Comparison of ENCODE assay signal across 10 mouse cellular contexts in genomic region chr5:148819423-148819822, GRCm38 (mm10).
DNase-seq lines count a peak whose midpoint lies in the region; ATAC-seq and TF ChIP-seq lines count a peak whose summit lies in the region.
"Had no signal": no experiment of that assay in that cellular context is flagged by ENCODE, and none has a peak within 500 bp of the region (broad histone marks: within the 10 kb centered on the region; RNA-seq: fewer than 3 reads in every experiment).

No protein-coding gene starts in this region.

- 0 out of 2 replicates have a peak, but pooled peaks cover 7% of the 10 kb centered on the region for H3K27me3 ChIP-seq in embryonic facial prominence, embryonic 14.5 days (replicated peaks; ENCODE audit: control insufficient read depth, insufficient read depth, low read length)
- H3K27me3 ChIP-seq in embryonic facial prominence, embryonic 10.5 days (replicated peaks; ENCODE audit: low read depth, poor library complexity, severe bottlenecking), result peaks cover 35% of the 10 kb centered on the region
- H3K27me3 ChIP-seq in kidney, postnatal 0 days (ENCODE audit: insufficient read depth, low read length), result no peaks in the 10 kb centered on the region
- H3K27me3 ChIP-seq in hindbrain, embryonic 16.5 days (replicated peaks; ENCODE audit: control insufficient read depth, insufficient read depth, low read length), result no peaks in the 10 kb centered on the region
- no peaks in the 10 kb centered on the region for H3K27me3 ChIP-seq in forebrain, embryonic 16.5 days (replicated peaks; ENCODE audit: control insufficient read depth, insufficient read depth, low read length)

- H3K27ac ChIP-seq in embryonic facial prominence, embryonic 14.5 days (replicated peaks; ENCODE audit: low read depth, low read length), result no peak overlapping the region
- no peak overlapping the region for H3K27ac ChIP-seq in embryonic facial prominence, embryonic 10.5 days (replicated peaks)
- H3K27ac ChIP-seq in kidney, postnatal 0 days, result no peak overlapping the region
- no peak overlapping the region for H3K27ac ChIP-seq in hindbrain, embryonic 16.5 days (ENCODE audit: low read depth, low read length)
- H3K27ac ChIP-seq in forebrain, embryonic 16.5 days (ENCODE audit: low read length), result no peak overlapping the region
- H3K27ac ChIP-seq: heart, adult 2 months; midbrain, embryonic 10.5 days had no signal

- no peak; the same call in 1 of the 2 replicates for ATAC-seq in embryonic facial prominence, embryonic 14.5 days (ENCODE audit: low read depth)
- no peak; the same call in 1 of the 2 replicates for ATAC-seq in kidney, postnatal 0 days (replicated peaks; ENCODE audit: low FRiP score, low read depth)
- peak; percentile 66 for ATAC-seq in megakaryocyte progenitor cell, adult 5-6 weeks (replicated peaks; ENCODE audit: poor library complexity)
- no peak for ATAC-seq in hindbrain, embryonic 16.5 days
- ATAC-seq in forebrain, embryonic 16.5 days, result no peak

- peak; percentile 64 for DNase-seq in embryonic facial prominence, embryonic 14.5 days (ENCODE audit: low spot score)
- no peak for DNase-seq in embryonic facial prominence, embryonic 10.5 days (ENCODE audit: low spot score)
- DNase-seq in ZHBTc4 (ENCODE audit: low read depth, low spot score), result peak; percentile 71
- peak; percentile 55 for DNase-seq in kidney, postnatal 0 days (ENCODE audit: low spot score)
- no peak for DNase-seq in left cerebral cortex, adult 18-20 months (ENCODE audit: low spot score in 2 of 2)

- H3K4me3 ChIP-seq in embryonic facial prominence, embryonic 14.5 days (ENCODE audit: low read depth, low read length), result no peak overlapping the region
- H3K4me3 ChIP-seq in embryonic facial prominence, embryonic 10.5 days, result no peak overlapping the region
- H3K4me3 ChIP-seq in kidney, postnatal 0 days (replicated peaks; ENCODE audit: low read depth, low read length), result no peak overlapping the region
- H3K4me3 ChIP-seq in hindbrain, embryonic 16.5 days (ENCODE audit: low read length), result no peak overlapping the region
- H3K4me3 ChIP-seq in forebrain, embryonic 16.5 days (replicated peaks; ENCODE audit: low read length), result no peak overlapping the region
- H3K4me3 ChIP-seq: heart, adult 2 months; midbrain, embryonic 10.5 days had no signal

- no peaks in the 10 kb centered on the region for H3K9me3 ChIP-seq in embryonic facial prominence, embryonic 14.5 days (ENCODE audit: control insufficient read depth, low read length)
- H3K9me3 ChIP-seq in embryonic facial prominence, embryonic 10.5 days, result no peaks in the 10 kb centered on the region
- H3K9me3 ChIP-seq in kidney, postnatal 0 days (replicated peaks; ENCODE audit: low read length), result no peaks in the 10 kb centered on the region
- no peaks in the 10 kb centered on the region for H3K9me3 ChIP-seq in hindbrain, embryonic 16.5 days (ENCODE audit: control insufficient read depth, low read length)
- H3K9me3 ChIP-seq in forebrain, embryonic 16.5 days (ENCODE audit: control insufficient read depth, low read length), result peaks cover 3% of the 10 kb centered on the region
- H3K9me3 ChIP-seq: midbrain, embryonic 10.5 days had no signal

- H3K4me1 ChIP-seq in embryonic facial prominence, embryonic 14.5 days (ENCODE audit: control insufficient read depth, insufficient read depth, low read length), result 0 out of 2 replicates have a peak, but pooled peaks cover 7% of the 10 kb centered on the region
- peaks cover 28% of the 10 kb centered on the region for H3K4me1 ChIP-seq in embryonic facial prominence, embryonic 10.5 days
- H3K4me1 ChIP-seq in kidney, postnatal 0 days (replicated peaks; ENCODE audit: insufficient read depth, low read length), result peaks cover 12% of the 10 kb centered on the region; the same call in 1 of the 2 replicates
- peaks cover 6% of the 10 kb centered on the region for H3K4me1 ChIP-seq in hindbrain, embryonic 16.5 days (ENCODE audit: control insufficient read depth, insufficient read depth, low read depth, low read length)
- peaks cover 12% of the 10 kb centered on the region for H3K4me1 ChIP-seq in forebrain, embryonic 16.5 days (replicated peaks; ENCODE audit: control insufficient read depth, insufficient read depth, low read length)

- TF ChIP-seq CTCF in kidney, postnatal 0 days (IDR thresholded peaks at IDR 0.05; ENCODE audit: low read depth), result no peak

- H3K9ac ChIP-seq in embryonic facial prominence, embryonic 14.5 days (ENCODE audit: low read depth, low read length), result no peak overlapping the region
- no peak overlapping the region for H3K9ac ChIP-seq in kidney, postnatal 0 days (ENCODE audit: low read depth, low read length)
- no peak overlapping the region for H3K9ac ChIP-seq in hindbrain, embryonic 16.5 days (ENCODE audit: low read depth, low read length)
- no peak overlapping the region for H3K9ac ChIP-seq in forebrain, embryonic 16.5 days (replicated peaks; ENCODE audit: low read depth, low read length)

- no peak overlapping the region for H3K4me2 ChIP-seq in embryonic facial prominence, embryonic 14.5 days (ENCODE audit: low read depth, low read length)
- no peak overlapping the region for H3K4me2 ChIP-seq in kidney, postnatal 0 days (ENCODE audit: low read length)
- H3K4me2 ChIP-seq in hindbrain, embryonic 16.5 days (ENCODE audit: low read length), result no peak overlapping the region
- no peak overlapping the region for H3K4me2 ChIP-seq in forebrain, embryonic 16.5 days (ENCODE audit: low read length)

- no peaks in the 10 kb centered on the region for H3K36me3 ChIP-seq in embryonic facial prominence, embryonic 14.5 days (ENCODE audit: control insufficient read depth, insufficient read depth, low read length)
- no peaks in the 10 kb centered on the region for H3K36me3 ChIP-seq in embryonic facial prominence, embryonic 10.5 days (replicated peaks)
- no peaks in the 10 kb centered on the region for H3K36me3 ChIP-seq in kidney, postnatal 0 days (ENCODE audit: insufficient read depth, low read length)
- H3K36me3 ChIP-seq in hindbrain, embryonic 16.5 days (ENCODE audit: control insufficient read depth, insufficient read depth, low read length), result no peaks in the 10 kb centered on the region
- no peaks in the 10 kb centered on the region for H3K36me3 ChIP-seq in forebrain, embryonic 16.5 days (ENCODE audit: control insufficient read depth, insufficient read depth)
- H3K36me3 ChIP-seq: midbrain, embryonic 10.5 days had no signal

- WGBS in embryonic facial prominence, embryonic 14.5 days, result 42% methylated on average over 6 of the region's 6 CpGs
- WGBS in embryonic facial prominence, embryonic 10.5 days, result 84% methylated on average over 6 of the region's 6 CpGs
- WGBS in kidney, postnatal 0 days, result 33% methylated on average over 6 of the region's 6 CpGs
- whole genome bisulfite sequencing in hindbrain, embryonic 16.5 days, result 45% methylated on average over 6 of the region's 6 CpGs
- 34% methylated on average over 6 of the region's 6 CpGs for WGBS in forebrain, embryonic 16.5 days

Comparison
In these comparisons a context has a peak if more than half of its experiments do, and no peak if none do; other contexts are left out.
1. DNase-seq: peak in embryonic facial prominence, embryonic 14.5 days (single experiment), ZHBTc4 (single experiment) and kidney, postnatal 0 days (single experiment); none in embryonic facial prominence, embryonic 10.5 days (single experiment) and left cerebral cortex, adult 18-20 months (0 of 2).